Mouse (Mus musculus) stomach, postnatal 0 days (tissue): ENCODE data around the gene Tanc1.

ENCODE experiments used
- CTCF ChIP-seq: IDR thresholded peaks from 2 replicates; pipeline ENCODE4 v1.5.1; 2016; ENCODE audit warnings: antibody characterized with exemption, low read depth, mild to moderate bottlenecking, moderate library complexity
- EP300 ChIP-seq: optimal IDR thresholded peaks from 2 replicates; pipeline ENCODE3; 2016; ENCODE audit warnings: antibody characterized with exemption

- TF ChIP-seq EP300, result no peak
- no peak for TF ChIP-seq CTCF
Measured at GRCm38 (mm10) chr2:59712484-59712883, 100.6 kb downstream of the Tanc1 start.
